Mouse (Mus musculus) forebrain, embryonic 12.5 days (tissue): ENCODE results near the gene Dnpep. TPM values are rescaled to one million over a fixed set of nuclear protein-coding genes. Genes with fewer than 3 reads are reported as not detected.

ENCODE experiments used
- ATAC-seq: fragments of 200-750 bp; cut with Nextera tagmentation; 2 replicates; pipeline ENCODE4 v1.8.0; 2017; ENCODE audit warnings: moderate TSS enrichment; ENCODE audit not compliant: low FRiP score
- H3K27ac ChIP-seq: fragments of 300-500 bp; sonication (generic); 2 replicates; pipeline ENCODE4 v1.5.1; 2016; ENCODE audit warnings: mild to moderate bottlenecking
- H3K27me3 ChIP-seq: fragments of 300-500 bp; sonication (generic); 2 replicates; pipeline ENCODE4 v1.6.1; 2016; ENCODE audit warnings: mild to moderate bottlenecking
- H3K36me3 ChIP-seq: fragments of 300-500 bp; sonication (generic); replicated peaks from 2 replicates; pipeline ENCODE4 v1.6.1; 2016; ENCODE audit warnings: mild to moderate bottlenecking
- H3K4me1 ChIP-seq: fragments of 300-500 bp; sonication (generic); 2 replicates; pipeline ENCODE4 v1.6.1; 2016
- H3K4me2 ChIP-seq: fragments of 300-500 bp; sonication (generic); 2 replicates; pipeline ENCODE4 v1.6.1; 2016; ENCODE audit warnings: mild to moderate bottlenecking, moderate library complexity
- H3K4me3 ChIP-seq: fragments of 300-500 bp; sonication (generic); replicated peaks from 2 replicates; pipeline ENCODE4 v1.5.1; 2016; ENCODE audit warnings: mild to moderate bottlenecking
- H3K9ac ChIP-seq: fragments of 300-500 bp; sonication (generic); 2 replicates; pipeline ENCODE4 v1.6.1; 2016; ENCODE audit warnings: mild to moderate bottlenecking
- H3K9me3 ChIP-seq: fragments of 300-500 bp; sonication (generic); 2 replicates; pipeline ENCODE4 v1.6.1; 2016
- WGBS: fragments of 180-500 bp; shearing (Covaris S2); methylation state at CpG from one replicate; pipeline ENCODE4 v1.1.7; 2016; 5-methylcytosine and 5-hydroxymethylcytosine counted together
- polyA plus RNA-seq: library from polyadenylated mRNA; unstranded; fragments of >200 nt; fragmentation: Nextera tagmentation; extraction: Ambion mirVana; gene quantifications from 2 replicates; pipeline ENCODE4 v1.2.1, GENCODE M21; 2016

Dnpep gene
- 137 and 140 TPM in 2 replicates for polyA plus RNA-seq

DNA sequence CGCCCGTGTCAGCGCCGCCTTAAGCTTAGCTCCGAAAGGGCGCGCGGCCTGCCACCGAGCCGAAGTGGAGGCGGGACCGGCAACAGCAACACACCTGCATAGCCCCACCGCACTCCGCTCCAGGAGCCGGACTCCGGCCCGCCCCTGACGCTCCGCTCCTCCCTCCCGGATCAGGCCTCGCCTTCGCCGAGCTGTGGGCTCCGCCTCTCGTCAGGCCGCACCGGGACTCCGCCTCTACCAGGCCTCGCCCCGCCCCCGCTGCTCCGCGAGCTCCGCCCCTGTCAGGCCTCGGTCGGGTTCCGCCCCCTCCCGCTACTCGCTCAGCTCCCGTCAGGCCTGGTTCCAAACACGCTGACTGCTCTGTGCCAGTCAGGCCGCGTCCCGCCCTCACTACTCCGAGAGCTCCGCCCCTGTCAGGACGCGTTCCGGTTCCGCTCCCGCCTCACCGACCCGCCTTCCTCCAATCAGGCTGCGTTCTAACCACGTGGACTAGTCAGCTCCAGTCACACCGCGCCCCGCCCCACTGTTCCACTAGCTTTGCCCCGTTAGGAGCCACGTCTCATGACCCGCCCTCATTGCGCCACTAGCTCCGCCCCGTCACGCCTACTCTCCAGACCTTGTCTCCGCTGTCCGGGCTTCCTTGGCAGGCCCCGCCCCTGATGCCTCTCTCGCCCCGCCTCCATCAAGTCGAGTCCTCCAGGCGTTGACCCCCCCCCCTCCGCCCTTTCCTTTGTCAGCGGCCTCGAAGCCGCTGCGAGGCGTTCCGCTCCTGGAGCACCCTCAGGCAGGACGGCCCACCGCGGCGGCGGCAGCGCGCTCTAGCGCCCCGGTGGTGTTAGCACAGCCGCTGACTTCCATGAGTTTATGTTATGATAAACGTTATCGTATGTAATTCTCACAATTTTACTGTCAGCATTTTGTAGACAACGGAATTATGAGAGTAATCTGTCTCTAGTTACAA, at the start of gene Dnpep:
Gene Dnpep, minus strand, starts transcription at position 750 of the 961 bp plus-strand sequence.
- H3K36me3 ChIP-seq: peaks cover 30% of the 10 kb centered on the region
- peak within 1 kb of the TSS; percentile 89 for H3K27ac ChIP-seq
- H3K4me3 ChIP-seq: peak within 1 kb of the TSS; percentile 67
- WGBS: under 1% methylated on average over 88 of the region's 92 CpGs
- peak; percentile 98 for ATAC-seq
- peak within 1 kb of the TSS; percentile 68 for H3K9ac ChIP-seq
- no peaks in the 10 kb centered on the region for H3K9me3 ChIP-seq
- H3K27me3 ChIP-seq: no peaks in the 10 kb centered on the region
- H3K4me1 ChIP-seq: peaks cover 9% of the 10 kb centered on the region
- peak within 1 kb of the TSS; percentile 78 for H3K4me2 ChIP-seq

DNA sequence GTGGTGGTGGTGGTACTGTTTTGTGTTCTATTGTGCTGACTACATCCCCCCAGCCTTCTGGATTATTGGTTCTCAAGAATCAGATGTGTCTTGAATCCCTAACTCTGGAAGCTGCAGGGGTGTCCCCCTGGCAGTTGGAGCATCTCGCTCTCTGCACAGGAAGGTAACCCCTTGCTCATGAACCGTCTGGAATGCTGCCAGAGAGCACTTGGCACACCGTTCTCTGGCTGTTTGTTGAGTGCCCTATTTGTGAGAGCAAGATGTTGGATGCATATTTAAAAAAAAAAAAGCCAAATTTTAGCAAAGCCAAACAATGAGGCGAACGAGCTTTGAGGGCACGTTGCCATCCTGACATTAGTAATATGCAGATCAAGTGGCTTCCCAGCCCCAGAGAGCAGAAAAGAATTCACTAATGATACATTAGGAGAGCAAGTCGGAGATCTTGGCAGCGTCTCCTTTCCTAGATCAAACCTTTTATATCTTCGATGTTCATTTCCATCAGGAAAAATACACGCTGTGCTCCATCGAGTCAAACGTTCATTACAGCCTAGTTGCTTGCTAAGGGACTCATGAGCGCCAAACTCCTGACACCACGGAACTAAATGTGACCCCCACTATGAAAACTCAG, 47.8 kb upstream of the Dnpep start:
- 80% methylated on average over 14 of the region's 14 CpGs for whole genome bisulfite sequencing
- H3K27me3 ChIP-seq: peaks cover 55% of the 10 kb centered on the region
- no peak overlapping the region for H3K9ac ChIP-seq
- H3K36me3 ChIP-seq: no peaks in the 10 kb centered on the region
- H3K4me2 ChIP-seq: no peak overlapping the region
- no peak for ATAC-seq
- H3K4me1 ChIP-seq: peaks cover 10% of the 10 kb centered on the region
- no peak overlapping the region for H3K27ac ChIP-seq
- no peaks in the 10 kb centered on the region for H3K9me3 ChIP-seq
- H3K4me3 ChIP-seq: no peak overlapping the region

DNA sequence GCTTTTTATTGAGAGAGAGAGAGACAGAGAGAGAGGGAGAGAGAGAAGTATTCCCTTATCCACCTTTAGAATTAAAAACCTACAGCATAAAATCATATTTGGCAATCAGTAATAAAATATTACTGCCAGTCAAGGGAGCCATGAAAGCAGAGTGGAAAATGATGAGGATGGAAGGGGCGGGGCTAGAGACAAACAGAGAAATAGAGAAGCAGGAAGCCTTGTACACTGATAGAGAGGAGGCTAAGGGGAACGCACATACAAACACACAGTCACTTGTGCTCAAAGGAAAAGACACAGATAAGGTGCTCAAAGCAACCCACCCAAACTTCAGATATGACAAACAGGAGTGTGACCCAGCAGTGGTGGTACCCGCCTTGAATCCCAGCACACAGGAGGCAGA, 46.1 kb upstream of the Dnpep start:
- Histone ChIP-seq H3K4me1 (peaks cover 12% of the 10 kb centered on the region), H3K36me3 (no peaks in the 10 kb centered on the region), H3K4me3 (no peak overlapping the region), H3K4me2 (no peak overlapping the region), H3K27me3 (peaks cover 62% of the 10 kb centered on the region), H3K9me3 (no peaks in the 10 kb centered on the region), H3K9ac (no peak overlapping the region), H3K27ac (no peak overlapping the region)
- no peak for ATAC-seq
- 92% methylated on average over 3 of the region's 3 CpGs for WGBS

DNA sequence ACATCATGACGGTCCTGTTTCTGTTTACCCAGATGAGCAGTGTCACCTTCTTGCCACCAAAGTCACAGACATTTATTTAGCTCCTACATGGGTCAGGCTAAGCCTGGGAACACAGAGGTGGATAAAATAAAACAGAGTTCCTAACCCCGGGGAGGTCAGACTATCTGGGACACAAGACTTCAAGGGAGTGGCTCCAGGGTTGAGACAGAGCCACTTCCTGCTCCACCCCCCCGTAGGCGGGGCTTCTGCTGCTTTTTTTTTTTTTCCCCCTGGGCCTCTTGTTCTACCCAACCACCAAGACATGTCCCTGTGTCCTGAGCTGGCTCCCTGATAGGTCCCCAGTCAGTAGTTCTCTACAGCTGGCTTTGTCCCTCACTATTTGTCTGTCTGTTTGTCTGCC, 44.0 kb upstream of the Dnpep start:
- H3K27me3 ChIP-seq: peaks cover 73% of the 10 kb centered on the region
- no peak for ATAC-seq
- no peak overlapping the region for H3K27ac ChIP-seq
- H3K4me1 ChIP-seq: peaks cover 12% of the 10 kb centered on the region
- no peak overlapping the region for H3K9ac ChIP-seq
- no peaks in the 10 kb centered on the region for H3K36me3 ChIP-seq
- 40% methylated on average over 4 of the region's 4 CpGs for WGBS
- H3K4me2 ChIP-seq: no peak overlapping the region
- H3K9me3 ChIP-seq: no peaks in the 10 kb centered on the region
- no peak overlapping the region for H3K4me3 ChIP-seq

- Histone ChIP-seq H3K9ac (no peak overlapping the region), H3K4me3 (no peak overlapping the region), H3K9me3 (no peaks in the 10 kb centered on the region), H3K4me2 (peak overlapping the region; percentile 57; the same call in 1 of the 2 replicates), H3K4me1 (peaks cover 12% of the 10 kb centered on the region), H3K27me3 (peaks cover 69% of the 10 kb centered on the region), H3K36me3 (no peaks in the 10 kb centered on the region), H3K27ac (no peak overlapping the region)
- 49% methylated on average over 4 of the region's 4 CpGs for WGBS
- no peak for ATAC-seq
Observed at GRCm38 (mm10) chr1:75361123-75361522, 43.3 kb upstream of the Dnpep start.

DNA sequence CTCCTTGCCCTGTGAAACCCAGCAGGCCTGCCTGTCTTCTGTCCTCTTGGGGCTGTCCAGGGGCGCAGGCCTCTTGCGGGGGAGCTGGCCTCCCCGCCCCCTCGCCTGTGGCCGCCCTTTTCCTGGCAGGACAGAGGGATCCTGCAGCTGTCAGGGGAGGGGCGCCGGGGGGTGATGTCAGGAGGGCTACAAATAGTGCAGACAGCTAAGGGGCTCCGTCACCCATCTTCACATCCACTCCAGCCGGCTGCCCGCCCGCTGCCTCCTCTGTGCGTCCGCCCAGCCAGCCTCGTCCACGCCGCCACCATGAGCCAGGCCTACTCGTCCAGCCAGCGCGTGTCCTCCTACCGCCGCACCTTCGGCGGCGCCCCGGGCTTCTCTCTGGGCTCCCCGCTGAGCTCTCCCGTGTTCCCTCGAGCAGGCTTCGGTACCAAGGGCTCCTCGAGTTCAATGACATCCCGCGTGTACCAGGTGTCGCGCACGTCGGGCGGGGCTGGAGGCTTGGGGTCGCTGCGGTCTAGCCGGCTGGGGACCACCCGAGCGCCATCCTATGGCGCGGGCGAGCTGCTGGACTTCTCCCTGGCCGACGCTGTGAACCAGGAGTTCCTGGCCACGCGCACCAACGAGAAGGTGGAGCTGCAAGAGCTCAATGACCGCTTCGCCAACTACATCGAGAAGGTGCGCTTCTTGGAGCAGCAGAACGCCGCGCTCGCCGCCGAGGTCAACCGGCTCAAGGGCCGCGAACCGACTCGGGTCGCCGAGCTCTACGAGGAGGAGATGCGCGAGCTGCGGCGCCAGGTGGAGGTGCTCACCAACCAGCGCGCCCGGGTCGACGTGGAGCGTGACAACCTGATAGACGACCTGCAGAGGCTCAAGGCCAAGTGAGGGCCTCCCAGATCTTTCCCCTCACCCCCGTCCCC, 42.6 kb upstream of the Dnpep start, which contains the start of gene Des:
Gene Des, plus strand, starts transcription at position 218 of the 920 bp plus-strand sequence.
- no peak within 1 kb of the TSS for H3K27ac ChIP-seq
- no peaks in the 10 kb centered on the region for H3K36me3 ChIP-seq
- H3K4me3 ChIP-seq: peak within 1 kb of the TSS; percentile 34
- no peaks in the 10 kb centered on the region for H3K9me3 ChIP-seq
- ATAC-seq: no peak
- peak within 1 kb of the TSS; percentile 57 for H3K4me2 ChIP-seq
- 2% methylated on average over 76 of the region's 80 CpGs for WGBS
- peaks cover 12% of the 10 kb centered on the region for H3K4me1 ChIP-seq
- peaks cover 69% of the 10 kb centered on the region for H3K27me3 ChIP-seq
- peak within 1 kb of the TSS; percentile 21; the same call in 1 of the 2 replicates for H3K9ac ChIP-seq

DNA sequence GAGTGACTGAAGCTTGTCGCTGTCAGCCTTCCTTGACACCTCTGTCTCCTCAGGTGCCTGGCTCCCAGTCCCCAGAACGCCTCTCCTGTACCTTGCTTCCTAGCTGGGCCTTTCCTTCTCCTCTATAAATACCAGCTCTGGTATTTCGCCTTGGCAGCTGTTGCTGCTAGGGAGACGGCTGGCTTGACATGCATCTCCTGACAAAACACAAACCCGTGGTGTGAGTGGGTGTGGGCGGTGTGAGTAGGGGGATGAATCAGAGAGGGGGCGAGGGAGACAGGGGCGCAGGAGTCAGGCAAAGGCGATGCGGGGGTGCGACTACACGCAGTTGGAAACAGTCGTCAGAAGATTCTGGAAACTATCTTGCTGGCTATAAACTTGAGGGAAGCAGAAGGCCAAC, 41.6 kb upstream of the Dnpep start:
- WGBS: 79% methylated on average over 13 of the region's 13 CpGs
- Histone ChIP-seq H3K27me3 (peaks cover 61% of the 10 kb centered on the region), H3K9ac (no peak overlapping the region), H3K4me1 (peaks cover 12% of the 10 kb centered on the region), H3K27ac (no peak overlapping the region), H3K36me3 (no peaks in the 10 kb centered on the region), H3K9me3 (no peaks in the 10 kb centered on the region), H3K4me3 (no peak overlapping the region), H3K4me2 (no peak overlapping the region)
- ATAC-seq: no peak

GRCm38 (mm10) chr1:75358009-75358408, 40.2 kb upstream of the Dnpep start:
- Histone ChIP-seq H3K4me2 (no peak overlapping the region), H3K4me1 (peaks cover 12% of the 10 kb centered on the region), H3K4me3 (no peak overlapping the region), H3K27me3 (peaks cover 56% of the 10 kb centered on the region), H3K9ac (no peak overlapping the region), H3K36me3 (no peaks in the 10 kb centered on the region), H3K27ac (no peak overlapping the region), H3K9me3 (no peaks in the 10 kb centered on the region)
- ATAC-seq: no peak
- WGBS: 91% methylated on average over 4 of the region's 4 CpGs

DNA sequence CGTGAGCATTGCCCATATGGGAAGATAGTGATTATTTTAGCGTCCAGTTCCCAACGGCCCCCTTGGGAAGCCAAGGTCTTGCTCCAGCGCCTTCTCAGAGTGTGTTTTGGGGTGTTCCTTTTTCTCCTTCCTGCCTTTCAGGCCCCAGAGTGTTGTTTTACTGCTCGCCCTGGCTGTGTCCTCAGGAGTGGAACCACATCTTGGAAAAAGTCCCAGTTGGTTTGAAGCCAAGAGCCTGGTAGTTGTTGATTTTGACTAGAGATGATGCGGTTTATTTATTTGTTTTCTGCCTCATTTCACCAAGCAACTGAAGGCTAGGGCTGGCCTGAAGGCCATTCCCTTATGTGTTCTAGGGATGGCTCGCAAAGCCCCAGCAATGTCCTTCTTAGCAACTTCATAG, 39.5 kb upstream of the Dnpep start:
- Histone ChIP-seq H3K4me1 (peaks cover 12% of the 10 kb centered on the region), H3K27ac (no peak overlapping the region), H3K4me2 (no peak overlapping the region), H3K36me3 (no peaks in the 10 kb centered on the region), H3K27me3 (peaks cover 48% of the 10 kb centered on the region), H3K4me3 (no peak overlapping the region), H3K9ac (no peak overlapping the region), H3K9me3 (no peaks in the 10 kb centered on the region)
- 83% methylated on average over 7 of the region's 7 CpGs for WGBS
- no peak for ATAC-seq

GRCm38 (mm10) chr1:75349275-75349674, 31.5 kb upstream of the Dnpep start:
- H3K9me3 ChIP-seq: no peaks in the 10 kb centered on the region
- H3K4me1 ChIP-seq: peaks cover 10% of the 10 kb centered on the region
- H3K9ac ChIP-seq: no peak overlapping the region
- no peak overlapping the region for H3K4me3 ChIP-seq
- peaks cover 17% of the 10 kb centered on the region for H3K27me3 ChIP-seq
- H3K4me2 ChIP-seq: no peak overlapping the region
- no peak overlapping the region for H3K27ac ChIP-seq
- ATAC-seq: no peak
- WGBS: 56% methylated on average over 5 of the region's 5 CpGs
- no peaks in the 10 kb centered on the region for H3K36me3 ChIP-seq

GRCm38 (mm10) chr1:75347279-75347678, 29.5 kb upstream of the Dnpep start:
- no peak overlapping the region for H3K4me3 ChIP-seq
- H3K4me1 ChIP-seq: peaks cover 18% of the 10 kb centered on the region
- WGBS: 86% methylated on average over 5 of the region's 5 CpGs
- H3K36me3 ChIP-seq: no peaks in the 10 kb centered on the region
- ATAC-seq: no peak
- no peak overlapping the region for H3K4me2 ChIP-seq
- H3K9me3 ChIP-seq: no peaks in the 10 kb centered on the region
- H3K27ac ChIP-seq: no peak overlapping the region
- no peak overlapping the region for H3K9ac ChIP-seq
- H3K27me3 ChIP-seq: peaks cover 25% of the 10 kb centered on the region
